Mouse (Mus musculus) kidney, embryonic 15.5 days (tissue): ENCODE results near the gene Xpc. TPM values are rescaled to one million over a fixed set of nuclear protein-coding genes. Genes with fewer than 3 reads are reported as not detected.

Experiments used
- ATAC-seq: fragments of 200-750 bp; cut with Nextera tagmentation; replicated peaks from 2 replicates; pipeline ENCODE4 v1.8.0; 2017; ENCODE audit warnings: moderate TSS enrichment; ENCODE audit not compliant: low FRiP score
- H3K27ac ChIP-seq: fragments of 300-500 bp; sonication (generic); 2 replicates; pipeline ENCODE4 v1.5.1; 2015; ENCODE audit warnings: mild to moderate bottlenecking, inconsistent platforms
- H3K27me3 ChIP-seq: fragments of 300-500 bp; sonication (generic); 2 replicates; pipeline ENCODE4 v1.6.1; 2015; ENCODE audit warnings: inconsistent platforms
- H3K36me3 ChIP-seq: fragments of 300-500 bp; sonication (generic); 2 replicates; pipeline ENCODE4 v1.6.1; 2015; ENCODE audit warnings: inconsistent platforms
- H3K4me1 ChIP-seq: fragments of 300-500 bp; sonication (generic); 2 replicates; pipeline ENCODE4 v1.6.1; 2015; ENCODE audit warnings: inconsistent platforms
- H3K4me2 ChIP-seq: fragments of 300-500 bp; sonication (generic); 2 replicates; pipeline ENCODE4 v1.6.1; 2015; ENCODE audit warnings: moderate library complexity, mild to moderate bottlenecking, inconsistent platforms
- H3K4me3 ChIP-seq: fragments of 300-500 bp; sonication (generic); replicated peaks from 2 replicates; pipeline ENCODE4 v1.5.1; 2015; ENCODE audit warnings: mild to moderate bottlenecking, inconsistent platforms
- H3K9ac ChIP-seq: fragments of 300-500 bp; sonication (generic); 2 replicates; pipeline ENCODE4 v1.6.1; 2015; ENCODE audit warnings: mild to moderate bottlenecking, inconsistent platforms
- H3K9me3 ChIP-seq: fragments of 300-500 bp; sonication (generic); replicated peaks from 2 replicates; pipeline ENCODE4 v1.6.1; 2016; ENCODE audit warnings: inconsistent platforms
- WGBS: fragments of 180-500 bp; shearing (Covaris S2); methylation state at CpG from one replicate; pipeline ENCODE4 v1.1.7; 2015; ENCODE audit warnings: mixed read lengths; 5-methylcytosine and 5-hydroxymethylcytosine counted together
- polyA plus RNA-seq: library from polyadenylated mRNA; unstranded; fragments of >200 nt; fragmentation: Nextera tagmentation; extraction: Ambion mirVana; gene quantifications from 2 replicates; pipeline ENCODE4 v1.2.1, GENCODE M21; 2015

Xpc gene
- polyA plus RNA-seq, 1 experiment from 2014 or later: 25.5 TPM

DNA sequence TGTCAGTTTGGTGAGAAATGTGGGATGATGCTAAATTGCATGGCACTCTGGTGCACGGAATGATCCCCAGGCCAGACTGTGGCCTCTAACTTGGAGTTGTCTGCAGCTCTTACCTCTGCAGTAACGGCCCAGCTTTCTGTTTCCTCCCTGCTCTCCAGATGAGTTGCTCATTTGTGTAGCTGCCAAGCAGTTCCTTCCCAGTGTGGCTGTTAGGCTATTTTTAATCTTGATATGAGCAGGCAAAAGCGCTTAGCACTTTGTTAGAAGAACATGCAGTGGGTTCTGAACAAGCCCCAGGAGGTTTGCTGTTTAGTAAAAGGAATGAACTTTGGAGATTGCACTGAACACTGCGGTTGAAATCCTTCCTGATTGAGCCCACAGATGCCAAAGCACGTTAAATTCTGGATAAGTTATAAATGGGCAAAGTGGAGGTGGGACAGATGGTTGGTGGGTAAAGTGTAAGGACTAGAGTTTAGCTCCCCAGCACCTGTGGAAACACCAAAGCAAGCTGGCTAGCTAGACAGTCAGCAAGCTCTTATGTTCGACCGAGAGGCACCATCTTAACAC is 2.8 kb upstream of the Xpc start:
- no peaks in the 10 kb centered on the region for H3K27me3 ChIP-seq
- no peak overlapping the region for H3K9ac ChIP-seq
- H3K4me2 ChIP-seq: no peak overlapping the region
- 91% methylated on average over 7 of the region's 7 CpGs for WGBS
- no peak overlapping the region for H3K4me3 ChIP-seq
- no peak overlapping the region for H3K27ac ChIP-seq
- peaks cover 65% of the 10 kb centered on the region for H3K36me3 ChIP-seq
- no peak for ATAC-seq
- no peaks in the 10 kb centered on the region for H3K9me3 ChIP-seq
- H3K4me1 ChIP-seq: peaks cover 32% of the 10 kb centered on the region

DNA sequence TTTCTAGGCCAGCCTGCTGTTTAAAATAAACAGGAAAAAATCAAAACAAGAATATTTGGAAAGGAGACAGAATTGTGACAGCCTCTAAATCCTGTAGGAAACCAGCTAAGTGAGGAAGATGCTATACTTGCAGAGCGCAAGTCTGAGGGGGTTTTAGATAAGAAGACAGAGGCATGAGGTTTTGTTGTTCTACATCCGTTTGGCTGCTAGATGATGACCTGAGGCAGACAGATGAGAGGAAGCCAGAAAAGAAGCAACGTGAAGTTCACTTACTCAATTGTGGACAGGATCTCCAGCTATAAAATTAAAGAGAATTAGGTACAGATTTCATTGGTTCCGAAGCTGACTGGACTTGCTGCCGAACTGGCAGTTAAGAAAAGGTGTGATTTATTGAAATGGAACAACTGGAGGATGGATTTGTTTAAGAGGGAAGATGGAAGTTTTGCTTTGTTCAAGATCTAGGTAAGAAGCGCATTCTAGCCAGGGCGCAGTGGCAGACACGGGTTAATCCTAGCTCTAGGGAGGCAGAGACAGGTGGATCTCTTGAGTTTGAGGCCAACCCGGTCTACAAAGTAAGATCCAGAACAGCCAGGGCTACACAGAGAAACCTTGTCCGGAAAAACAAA is 838 bp downstream of the Xpc start:
- peaks cover 36% of the 10 kb centered on the region for H3K4me1 ChIP-seq
- peak overlapping the region; percentile 70 for H3K4me2 ChIP-seq
- H3K9ac ChIP-seq: peak overlapping the region; percentile 77
- 20% methylated on average over 10 of the region's 10 CpGs for WGBS
- ATAC-seq: peak; percentile 2; the same call in 1 of the 2 replicates
- no peaks in the 10 kb centered on the region for H3K9me3 ChIP-seq
- H3K4me3 ChIP-seq: peak overlapping the region; percentile 63
- H3K27ac ChIP-seq: peak overlapping the region; percentile 88
- H3K27me3 ChIP-seq: no peaks in the 10 kb centered on the region
- peaks cover 42% of the 10 kb centered on the region for H3K36me3 ChIP-seq

- Histone ChIP-seq H3K27me3 (no peaks in the 10 kb centered on the region), H3K9me3 (no peaks in the 10 kb centered on the region), H3K4me3 (peak overlapping the region; percentile 63), H3K27ac (no peak overlapping the region), H3K4me1 (peaks cover 36% of the 10 kb centered on the region), H3K9ac (no peak overlapping the region), H3K36me3 (peaks cover 41% of the 10 kb centered on the region), H3K4me2 (peak overlapping the region; percentile 70; the same call in 1 of the 2 replicates)
- no peak for ATAC-seq
These were observed 1.6 kb downstream of the Xpc start for GRCm38 (mm10) chr6:91514135-91514534.

DNA sequence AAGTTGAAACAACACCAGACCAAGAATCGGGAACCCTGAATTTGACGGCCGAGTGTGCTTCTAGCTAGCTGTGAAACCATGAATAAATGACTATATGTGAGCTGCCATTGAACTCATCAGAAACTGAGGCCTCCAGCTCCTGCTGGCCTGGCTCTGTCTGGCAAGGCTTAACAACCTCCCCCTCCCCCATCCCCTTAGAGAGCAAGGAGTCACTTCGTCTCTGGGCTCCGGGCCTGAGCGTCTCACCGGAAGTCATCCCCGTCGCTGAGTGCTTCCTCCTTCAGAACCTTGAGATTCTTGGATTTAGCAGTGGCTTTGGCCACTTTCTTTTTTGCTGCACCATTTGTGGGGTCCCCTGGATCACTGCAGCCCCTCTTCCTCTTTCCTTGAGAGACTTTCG is 5.5 kb downstream of the Xpc start:
- Histone ChIP-seq H3K4me2 (no peak overlapping the region), H3K9me3 (no peaks in the 10 kb centered on the region), H3K4me1 (peaks cover 19% of the 10 kb centered on the region), H3K27me3 (no peaks in the 10 kb centered on the region), H3K27ac (no peak overlapping the region), H3K36me3 (peaks cover 59% of the 10 kb centered on the region), H3K9ac (no peak overlapping the region), H3K4me3 (no peak overlapping the region)
- 74% methylated on average over 10 of the region's 10 CpGs for WGBS
- ATAC-seq: no peak

DNA sequence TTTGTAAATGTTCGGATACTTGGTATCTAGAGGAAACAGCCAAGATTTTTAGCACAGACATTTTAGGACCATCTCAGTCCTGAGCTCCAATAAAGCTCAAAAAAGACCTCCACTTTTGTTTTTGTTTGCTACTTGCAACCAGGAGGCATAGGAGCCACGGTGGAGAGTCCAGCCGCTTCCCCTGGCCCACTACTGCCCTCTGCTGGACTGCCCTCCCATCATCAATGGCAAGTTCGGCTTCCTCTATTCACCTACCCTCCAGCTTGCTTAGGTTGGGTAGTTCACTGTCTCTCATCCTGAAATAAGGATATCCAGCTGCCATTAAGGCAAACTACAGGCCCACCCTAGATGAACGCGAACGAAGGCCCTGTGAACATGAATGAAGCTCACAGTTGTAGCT is 6.4 kb downstream of the Xpc start:
- Histone ChIP-seq H3K4me2 (no peak overlapping the region), H3K9me3 (no peaks in the 10 kb centered on the region), H3K36me3 (peaks cover 68% of the 10 kb centered on the region), H3K4me3 (no peak overlapping the region), H3K4me1 (peaks cover 10% of the 10 kb centered on the region), H3K9ac (no peak overlapping the region), H3K27ac (no peak overlapping the region), H3K27me3 (no peaks in the 10 kb centered on the region)
- WGBS: 45% methylated on average over 7 of the region's 7 CpGs
- ATAC-seq: no peak

- peaks cover 81% of the 10 kb centered on the region for H3K36me3 ChIP-seq
These were observed 7.6 kb downstream of the Xpc start for GRCm38 (mm10) chr6:91508041-91508440.

GRCm38 (mm10) chr6:91506036-91506435 is 9.7 kb downstream of the Xpc start:
- Histone ChIP-seq H3K9ac (no peak overlapping the region), H3K4me1 (peaks cover 4% of the 10 kb centered on the region; the same call in 1 of the 2 replicates), H3K4me2 (no peak overlapping the region), H3K9me3 (no peaks in the 10 kb centered on the region), H3K27ac (no peak overlapping the region), H3K27me3 (no peaks in the 10 kb centered on the region), H3K36me3 (peaks cover 99% of the 10 kb centered on the region), H3K4me3 (no peak overlapping the region)
- 85% methylated on average over 5 of the region's 5 CpGs for WGBS
- no peak for ATAC-seq

More at GRCm38 (mm10) chr6:91508041-91508440, 7.6 kb downstream of the Xpc start:
- ATAC-seq: no peak
- 90% methylated on average over 3 of the region's 3 CpGs for WGBS
- H3K27me3 ChIP-seq: no peaks in the 10 kb centered on the region
- no peak overlapping the region for H3K4me3 ChIP-seq
- no peaks in the 10 kb centered on the region for H3K9me3 ChIP-seq
- H3K4me2 ChIP-seq: no peak overlapping the region
- no peak overlapping the region for H3K9ac ChIP-seq
- H3K27ac ChIP-seq: no peak overlapping the region
- H3K4me1 ChIP-seq: peaks cover 4% of the 10 kb centered on the region; the same call in 1 of the 2 replicates

DNA sequence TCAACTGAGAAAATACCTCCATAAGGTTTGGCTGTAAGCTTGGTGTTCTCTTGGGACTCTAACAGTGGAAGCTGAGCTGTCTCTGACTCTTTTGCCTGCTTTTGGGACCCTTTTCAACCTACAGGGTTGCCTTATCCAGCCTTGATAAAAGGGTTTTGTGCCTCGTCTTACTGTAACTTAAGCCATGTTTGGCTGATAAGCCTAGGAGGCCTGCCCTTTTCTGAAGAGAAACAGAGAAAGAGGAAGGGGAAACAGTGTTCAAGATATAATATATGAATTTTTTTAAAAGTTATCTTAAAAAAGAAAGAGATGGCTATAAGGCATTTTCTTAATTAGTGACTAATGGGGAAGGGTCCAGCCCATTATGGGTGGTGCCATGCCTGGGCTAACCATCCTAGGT is 12.4 kb downstream of the Xpc start:
- no peaks in the 10 kb centered on the region for H3K9me3 ChIP-seq
- no peak for ATAC-seq
- WGBS: 86% methylated on average over 1 of the region's 1 CpGs
- no peak overlapping the region for H3K4me2 ChIP-seq
- H3K36me3 ChIP-seq: peaks cover 100% of the 10 kb centered on the region
- no peak overlapping the region for H3K9ac ChIP-seq
- H3K27me3 ChIP-seq: no peaks in the 10 kb centered on the region
- H3K4me1 ChIP-seq: no peaks in the 10 kb centered on the region
- no peak overlapping the region for H3K27ac ChIP-seq
- no peak overlapping the region for H3K4me3 ChIP-seq

- H3K27ac ChIP-seq: no peak overlapping the region
- H3K36me3 ChIP-seq: peaks cover 92% of the 10 kb centered on the region
- no peaks in the 10 kb centered on the region for H3K27me3 ChIP-seq
- H3K4me3 ChIP-seq: no peak overlapping the region
- H3K9ac ChIP-seq: no peak overlapping the region
- ATAC-seq: no peak
- no peak overlapping the region for H3K4me2 ChIP-seq
- H3K9me3 ChIP-seq: no peaks in the 10 kb centered on the region
- WGBS: 87% methylated on average over 8 of the region's 8 CpGs
- H3K4me1 ChIP-seq: no peaks in the 10 kb centered on the region
These were observed 21.2 kb downstream of the Xpc start for GRCm38 (mm10) chr6:91494526-91494925.

DNA sequence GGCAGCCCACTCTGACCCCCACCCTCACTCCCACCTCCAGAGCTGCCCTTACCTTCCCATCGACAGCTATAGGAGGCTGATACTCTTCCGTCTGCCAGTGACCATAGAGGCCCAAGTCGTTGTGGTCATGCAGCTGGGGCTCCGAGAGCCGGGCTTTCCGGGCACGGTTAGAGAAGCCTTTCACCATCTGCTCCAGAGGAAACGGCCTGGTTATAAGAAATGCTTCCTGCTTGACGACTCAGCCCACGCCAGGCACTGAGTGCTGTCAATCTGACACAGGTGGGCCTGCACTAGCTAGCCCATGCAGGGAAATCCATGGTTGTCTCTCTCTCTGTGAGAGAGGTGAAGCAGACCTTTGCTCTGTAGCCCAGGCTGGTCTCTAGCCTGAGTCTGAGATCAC is 22.6 kb downstream of the Xpc start:
- H3K9ac ChIP-seq: no peak overlapping the region
- 85% methylated on average over 10 of the region's 10 CpGs for WGBS
- H3K27me3 ChIP-seq: no peaks in the 10 kb centered on the region
- H3K9me3 ChIP-seq: no peaks in the 10 kb centered on the region
- no peak overlapping the region for H3K4me2 ChIP-seq
- ATAC-seq: no peak
- H3K4me3 ChIP-seq: no peak overlapping the region
- H3K4me1 ChIP-seq: 0 out of 2 replicates have a peak, but pooled peaks cover 3% of the 10 kb centered on the region
- no peak overlapping the region for H3K27ac ChIP-seq
- H3K36me3 ChIP-seq: peaks cover 91% of the 10 kb centered on the region

DNA sequence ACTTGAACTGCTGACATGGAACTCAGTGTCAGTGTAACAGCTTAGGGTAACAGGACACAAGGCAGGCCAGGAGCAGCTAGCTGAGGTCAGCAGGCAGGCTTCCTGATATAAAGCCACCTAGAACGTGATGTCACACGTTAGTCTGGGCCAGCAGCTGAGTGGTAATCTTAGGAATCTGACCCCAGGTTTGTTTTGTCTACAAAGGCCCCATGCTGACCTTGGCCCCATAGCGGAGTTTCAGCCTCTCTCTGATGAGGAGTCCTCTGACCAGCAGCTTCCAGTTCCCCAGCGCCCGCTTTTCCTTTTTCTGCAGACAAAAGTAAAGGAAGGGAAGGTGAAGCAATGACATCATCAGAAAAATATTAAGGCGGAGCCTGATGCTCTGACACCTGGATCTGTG is 24.7 kb downstream of the Xpc start:
- H3K4me3 ChIP-seq: no peak overlapping the region
- H3K4me2 ChIP-seq: no peak overlapping the region
- 67% methylated on average over 6 of the region's 6 CpGs for WGBS
- H3K36me3 ChIP-seq: peaks cover 91% of the 10 kb centered on the region
- H3K9me3 ChIP-seq: no peaks in the 10 kb centered on the region
- H3K27me3 ChIP-seq: no peaks in the 10 kb centered on the region
- 0 out of 2 replicates have a peak, but pooled peaks cover 3% of the 10 kb centered on the region for H3K4me1 ChIP-seq
- no peak overlapping the region for H3K27ac ChIP-seq
- no peak overlapping the region for H3K9ac ChIP-seq
- no peak for ATAC-seq

GRCm38 (mm10) chr6:91489872-91490271 is 25.8 kb downstream of the Xpc start:
- peaks cover 91% of the 10 kb centered on the region for H3K36me3 ChIP-seq
- no peak overlapping the region for H3K9ac ChIP-seq
- H3K4me1 ChIP-seq: 0 out of 2 replicates have a peak, but pooled peaks cover 3% of the 10 kb centered on the region
- 86% methylated on average over 10 of the region's 10 CpGs for WGBS
- H3K27ac ChIP-seq: 0 out of 2 replicates have a peak overlapping the region, but pooled peaks have one; percentile 10
- H3K27me3 ChIP-seq: no peaks in the 10 kb centered on the region
- ATAC-seq: no peak
- no peak overlapping the region for H3K4me3 ChIP-seq
- no peak overlapping the region for H3K4me2 ChIP-seq
- H3K9me3 ChIP-seq: no peaks in the 10 kb centered on the region
